Mouse (Mus musculus) lung, adult 18-20 months (tissue): Measurements from ENCODE around the gene Zbed4.
"Not testable (repeated sequence)": the region's sequence is repeated elsewhere in the genome, so short reads cannot be mapped to it uniquely, and the experiment has no call there.

Experiments
- DNase-seq, 2 experiments: peaks; one replicate each; pipeline ENCODE4 v3.0.0; 2022; ENCODE audit warnings: mixed read lengths in 2 of 2

Zbed4 gene

DNA sequence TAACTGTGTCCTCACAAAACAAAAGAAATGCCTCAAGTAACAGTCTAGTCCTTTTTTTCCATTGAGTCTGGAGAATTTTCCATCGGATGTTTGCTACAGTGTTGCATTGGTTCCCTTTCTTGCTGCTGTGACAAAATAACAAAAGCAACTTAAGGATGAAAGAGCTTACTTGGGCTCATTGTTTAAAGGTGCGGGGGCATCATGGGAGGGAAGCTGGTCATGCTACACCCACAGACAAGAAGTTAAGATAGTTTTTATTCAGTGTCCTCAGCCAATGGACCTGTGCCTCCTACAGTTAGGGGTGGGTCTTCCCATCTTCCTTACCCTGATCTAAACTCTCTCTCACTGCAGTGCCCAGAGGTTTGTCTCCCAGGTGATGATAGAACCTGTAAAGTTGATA is 13.0 kb upstream of the Zbed4 start:
- DNase-seq: no peak

DNA sequence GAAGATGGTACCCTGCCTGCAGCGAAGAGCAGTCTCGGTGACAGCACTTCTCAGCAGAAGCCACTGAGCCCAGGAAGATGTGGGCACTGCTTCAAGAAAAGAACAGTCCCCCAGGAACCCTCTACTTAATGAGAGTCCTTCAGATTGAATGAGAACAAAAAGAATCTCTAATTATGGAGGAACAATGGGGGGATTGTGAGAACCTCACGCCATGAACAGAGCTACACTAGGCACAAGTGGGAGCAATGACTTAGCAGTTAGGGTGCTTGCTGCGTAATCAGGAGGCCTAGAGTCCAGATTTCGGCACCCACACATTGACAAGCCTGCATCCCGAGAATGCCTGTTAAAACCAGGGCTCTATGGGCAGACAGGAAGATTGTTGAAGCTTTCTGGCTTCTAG is 10.1 kb upstream of the Zbed4 start:
- DNase-seq: no peak

DNA sequence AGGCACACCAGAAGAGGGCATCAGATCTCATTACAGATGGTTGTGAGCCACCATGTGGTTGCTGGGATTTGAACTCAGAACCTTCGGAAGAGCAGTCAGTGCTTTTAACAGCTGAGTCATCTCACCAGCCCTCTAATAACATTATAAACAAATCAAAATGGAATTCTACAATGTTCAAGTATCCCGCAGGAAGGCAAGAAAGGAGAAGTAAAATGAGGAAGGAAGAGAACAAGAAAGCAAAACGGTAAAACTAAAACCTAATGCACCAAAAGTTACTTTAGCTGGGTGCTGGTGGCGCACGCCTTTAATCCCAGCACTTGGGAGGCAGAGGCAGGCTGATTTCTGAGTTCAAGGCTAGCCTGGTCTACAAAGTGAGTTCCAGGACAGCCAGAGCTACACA is 8.1 kb upstream of the Zbed4 start:
- DNase-seq: not testable (repeated sequence)

DNA sequence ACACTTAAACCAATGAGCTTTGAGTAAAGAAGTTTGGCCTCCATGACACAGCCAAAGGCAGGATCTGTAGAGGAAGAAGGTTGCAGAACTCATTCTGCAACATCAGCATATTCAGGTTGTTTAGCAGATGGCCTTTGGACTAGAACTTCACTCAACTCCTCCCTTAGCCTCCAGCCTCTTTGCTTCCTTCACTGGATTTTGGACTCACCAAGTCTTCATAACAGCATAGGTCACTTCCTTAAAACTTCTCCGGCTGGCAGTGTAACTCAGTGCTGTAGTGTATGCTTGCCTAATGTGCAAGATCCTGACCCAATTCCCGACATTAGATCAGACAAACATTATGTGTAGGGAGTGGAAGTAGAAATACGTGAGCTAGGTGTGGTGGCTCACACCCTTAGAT is 6.1 kb upstream of the Zbed4 start:
- DNase-seq: no peak

DNA sequence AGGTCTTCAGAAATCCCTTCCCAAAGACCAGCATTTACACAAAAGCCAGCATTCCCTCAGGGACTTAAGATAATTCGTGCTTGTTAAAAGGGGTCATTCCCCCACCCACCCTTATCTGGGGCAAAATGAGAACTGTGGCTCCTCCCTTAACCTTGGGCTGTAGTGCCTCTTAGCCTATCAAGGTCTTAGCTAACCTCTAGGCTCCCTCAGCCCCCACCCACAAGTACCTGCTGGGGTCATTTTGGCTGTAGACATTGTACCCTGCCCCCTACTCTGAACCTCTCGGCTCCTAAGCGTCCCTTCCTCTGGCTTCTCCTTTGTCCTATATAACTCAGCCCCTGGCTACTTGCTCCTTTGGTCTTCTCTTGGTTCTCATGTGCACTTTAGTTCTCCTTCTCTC is 5.5 kb upstream of the Zbed4 start:
- no peak for DNase-seq

DNA sequence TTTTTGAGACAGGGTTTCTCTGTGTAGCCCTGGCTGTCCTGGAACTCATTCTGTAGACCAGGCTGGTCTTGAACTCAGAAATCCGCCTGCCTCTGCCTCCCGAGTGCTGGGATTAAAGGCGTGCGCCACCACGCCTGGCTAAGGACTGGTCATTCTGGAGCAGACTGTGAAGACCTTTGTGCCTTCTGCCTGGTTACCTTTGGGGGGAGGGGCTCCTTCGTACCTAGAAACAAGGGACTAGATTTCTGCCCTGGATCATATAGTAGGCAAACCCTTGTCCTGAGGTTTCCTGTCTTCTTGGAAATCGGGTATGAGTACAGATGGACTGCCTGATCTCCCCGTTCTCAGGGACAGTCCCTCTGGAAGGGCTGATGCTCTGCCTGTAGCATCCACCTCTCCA is 1.8 kb upstream of the Zbed4 start:
- not testable (repeated sequence) for DNase-seq

DNA sequence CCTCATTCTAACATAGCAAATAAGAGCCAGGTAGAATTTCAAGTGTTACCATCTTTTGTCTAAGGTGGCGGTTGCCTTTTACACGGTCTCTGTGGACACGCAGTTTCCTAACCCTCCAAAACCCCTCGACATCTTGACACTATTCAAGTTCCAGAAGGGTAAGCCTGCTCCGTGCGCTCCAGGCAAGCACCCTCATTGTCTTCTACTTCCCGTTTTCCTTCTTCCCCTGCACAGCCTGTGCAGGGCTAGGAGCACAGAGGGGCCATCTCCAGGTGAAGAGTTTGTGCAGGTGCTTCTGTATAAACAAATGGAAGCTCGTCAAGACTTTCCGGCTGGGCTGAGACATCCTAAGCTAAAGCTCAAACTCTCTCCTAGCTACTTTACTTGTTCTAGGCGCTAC is 1.4 kb upstream of the Zbed4 start:
- no peak for DNase-seq

DNA sequence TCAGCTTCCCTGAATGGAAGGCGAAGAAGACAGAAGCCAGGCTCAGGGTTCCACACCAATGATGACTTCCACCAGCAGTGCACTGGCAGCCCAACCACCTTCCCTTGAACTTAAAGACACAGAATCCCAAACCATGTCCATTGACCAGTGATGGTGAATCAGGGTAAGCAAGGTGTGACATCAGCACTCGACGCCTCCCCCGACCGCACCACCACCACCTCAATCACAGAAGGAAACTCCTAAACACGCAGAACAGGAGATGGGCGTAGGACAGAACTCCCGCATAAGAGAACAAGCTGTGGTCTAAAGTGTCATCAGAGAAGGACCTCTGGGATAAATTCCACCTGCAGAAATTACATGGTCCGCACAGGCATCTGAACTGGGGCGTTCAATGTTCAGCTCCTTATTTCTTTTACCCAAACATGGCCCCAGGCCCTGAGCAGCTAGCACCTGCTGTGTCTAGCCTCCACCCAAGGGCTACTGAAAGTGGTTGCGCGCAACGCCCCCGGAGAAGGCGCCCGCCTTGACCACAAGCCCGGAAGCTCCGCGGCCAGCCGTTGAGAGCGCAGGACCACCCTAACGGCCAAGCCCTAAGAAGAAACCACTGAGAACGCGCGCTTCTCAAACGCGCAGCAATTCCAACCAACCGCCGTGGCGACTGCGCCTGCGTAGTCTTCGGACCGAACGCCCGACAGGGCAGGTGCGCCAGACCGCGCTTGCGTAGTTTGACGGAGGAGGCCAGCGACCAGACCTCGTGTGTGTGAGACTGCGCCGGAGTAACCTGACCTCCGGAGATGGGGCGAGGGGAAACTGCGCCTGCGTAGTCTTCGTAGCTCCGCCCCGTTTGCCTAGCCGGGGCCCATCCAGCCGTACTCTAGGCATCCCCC is 540 bp upstream of the Zbed4 start:
- DNase-seq: peak; percentile 99 to 100

DNA sequence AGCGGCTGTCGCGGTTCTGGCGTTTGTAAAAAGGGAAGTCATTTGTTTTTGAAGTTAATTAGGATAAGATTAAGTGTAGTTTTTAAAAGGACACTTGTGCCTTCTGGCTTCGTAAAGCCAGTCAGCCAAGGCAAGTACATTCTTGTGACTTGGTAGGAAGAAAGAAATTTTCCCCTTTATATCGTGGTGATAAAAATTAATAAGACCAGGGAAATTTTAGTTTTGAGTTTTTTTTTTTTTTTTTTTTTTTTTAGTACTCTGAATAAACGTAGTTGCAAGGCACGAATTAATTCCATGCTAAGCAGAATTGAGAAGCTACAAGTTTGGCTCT is 908 bp downstream of the Zbed4 start:
- DNase-seq: no peak

DNA sequence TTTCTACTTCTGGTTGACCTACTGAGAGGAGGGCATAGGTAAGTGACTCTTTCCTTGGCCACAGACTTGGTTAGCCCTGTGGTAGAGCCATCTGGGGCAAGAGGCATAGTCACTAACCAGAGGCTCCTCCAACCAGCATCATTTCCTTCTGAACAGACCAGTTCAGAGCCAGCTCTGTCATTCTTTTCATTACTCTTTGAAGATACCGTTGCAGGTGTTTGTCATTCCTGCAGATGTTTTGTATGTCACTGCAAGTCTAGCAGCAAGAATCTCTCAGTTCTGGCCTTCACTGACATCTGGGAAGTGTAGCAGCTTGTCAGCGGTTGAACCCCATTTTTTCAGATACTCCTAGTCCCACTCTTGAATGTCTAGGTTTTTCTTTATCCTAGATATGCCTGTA is 3.4 kb downstream of the Zbed4 start:
- no peak for DNase-seq

DNA sequence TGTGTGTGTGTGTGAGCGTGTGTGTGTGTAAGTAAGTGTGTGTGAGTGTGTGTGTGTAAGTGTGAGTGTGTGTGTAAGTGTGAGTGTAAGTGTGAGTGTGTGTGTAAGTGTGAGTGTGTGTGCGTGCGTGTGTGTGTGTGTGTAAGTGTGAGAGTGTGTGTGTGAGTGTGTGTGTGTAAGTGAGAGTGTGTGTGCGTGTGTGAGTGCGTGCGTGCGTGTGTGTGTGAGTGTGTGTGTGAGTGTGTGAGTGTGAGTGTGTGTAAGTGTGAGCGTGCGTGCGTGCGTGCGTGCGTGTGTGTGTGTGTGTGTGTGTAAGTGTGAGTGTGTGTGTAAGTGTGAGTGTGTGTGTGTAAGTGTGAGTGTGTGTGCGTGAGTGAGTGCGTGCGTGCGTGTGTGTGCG is 4.3 kb downstream of the Zbed4 start:
- no peak for DNase-seq

DNA sequence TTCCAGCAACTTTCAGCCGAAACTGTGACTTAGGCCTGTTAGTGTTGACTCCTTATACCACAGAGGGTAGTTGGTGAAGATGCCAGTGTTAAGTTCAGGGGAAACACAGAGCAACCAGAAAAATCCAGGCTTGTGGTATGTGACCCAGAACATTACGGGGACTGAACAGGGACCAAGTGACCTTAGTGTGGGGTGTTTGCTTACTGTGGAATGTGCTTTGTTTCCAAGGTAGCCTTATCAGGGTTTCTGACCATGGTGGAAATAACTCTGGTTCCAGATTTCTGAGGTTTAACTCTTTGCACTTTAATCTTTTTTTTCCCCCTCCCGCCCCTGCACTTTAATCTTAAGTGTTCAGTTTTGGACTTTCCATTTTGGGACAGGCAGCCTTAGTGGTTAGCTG is 6.6 kb downstream of the Zbed4 start:
- peak in 1 of 2 experiments; percentile 33 for DNase-seq

DNA sequence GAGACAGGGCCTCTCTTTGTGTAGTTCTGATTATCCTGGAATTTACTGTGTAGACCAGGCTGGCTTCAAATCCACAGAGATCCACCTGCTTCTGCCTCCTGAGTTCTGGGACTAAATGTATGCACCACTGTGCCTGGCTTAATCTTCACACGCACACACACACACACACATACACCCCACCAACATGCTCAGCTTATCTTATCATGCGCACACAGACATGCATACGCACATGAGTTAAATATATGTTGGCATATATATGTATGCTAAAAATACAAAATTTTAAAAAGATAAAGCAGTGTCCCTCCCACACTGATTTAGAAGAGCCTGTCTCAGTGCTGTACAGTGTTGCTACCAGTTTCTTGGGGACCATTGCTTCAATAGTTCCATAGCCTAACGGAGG is 10.1 kb downstream of the Zbed4 start:
- no peak for DNase-seq

DNA sequence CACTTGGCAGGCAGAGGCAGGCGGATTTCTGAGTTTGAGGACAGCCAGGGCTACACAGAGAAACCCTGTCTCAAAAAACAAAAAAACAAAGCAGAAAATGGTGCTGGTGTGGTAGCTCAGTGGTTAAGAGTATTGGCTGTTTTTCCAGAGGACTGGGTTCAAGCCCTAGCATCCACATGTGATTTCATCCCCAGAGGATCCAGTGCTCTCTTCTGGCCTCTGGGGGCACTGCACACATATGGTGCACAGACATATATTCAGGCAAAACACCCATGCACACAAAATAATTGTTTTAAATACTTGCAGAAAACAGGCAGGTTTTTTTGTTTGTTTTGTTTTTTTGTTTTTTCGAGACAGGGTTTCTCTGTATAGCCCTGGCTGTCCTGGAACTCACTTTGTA is 14.7 kb downstream of the Zbed4 start:
- not testable (repeated sequence) for DNase-seq

DNA sequence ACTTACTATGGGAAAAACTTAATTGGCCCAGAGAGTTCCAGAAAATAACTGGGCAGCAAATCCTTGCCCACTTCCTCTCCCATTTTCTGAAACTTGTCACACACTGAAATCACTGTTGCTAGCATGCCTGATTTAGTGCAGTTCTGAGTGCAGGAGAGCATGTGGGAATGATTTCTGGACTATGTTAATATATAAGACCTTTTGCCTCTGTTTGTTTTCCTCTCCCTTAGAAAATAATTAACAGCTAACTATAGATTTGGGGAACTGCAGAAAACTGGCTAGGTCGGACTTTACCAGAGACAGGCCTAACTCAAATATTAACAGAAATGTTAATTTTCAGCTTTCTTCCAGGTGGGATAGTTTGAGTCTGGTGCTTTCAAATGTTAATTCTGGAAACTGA is 17.1 kb downstream of the Zbed4 start:
- DNase-seq: no peak

DNA sequence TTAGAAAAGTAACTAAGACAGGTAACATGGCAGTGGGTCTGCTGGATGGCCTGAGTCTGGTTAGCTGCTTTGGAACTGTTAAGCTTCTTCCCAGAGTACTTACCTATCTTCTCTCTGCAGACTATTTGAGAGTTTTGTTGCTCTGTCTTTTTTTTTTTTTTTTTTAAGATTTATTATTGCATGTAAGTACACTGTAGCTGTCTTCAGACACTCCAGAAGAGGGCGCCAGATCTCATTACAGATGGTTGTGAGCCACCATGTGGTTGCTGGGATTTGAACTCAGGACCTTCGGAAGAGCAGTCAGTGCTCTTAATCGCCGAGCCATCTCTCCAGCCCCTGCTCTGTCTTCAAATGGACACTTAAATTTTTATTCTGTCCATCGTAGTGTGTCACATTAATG is 23.2 kb downstream of the Zbed4 start:
- not testable (repeated sequence) for DNase-seq

DNA sequence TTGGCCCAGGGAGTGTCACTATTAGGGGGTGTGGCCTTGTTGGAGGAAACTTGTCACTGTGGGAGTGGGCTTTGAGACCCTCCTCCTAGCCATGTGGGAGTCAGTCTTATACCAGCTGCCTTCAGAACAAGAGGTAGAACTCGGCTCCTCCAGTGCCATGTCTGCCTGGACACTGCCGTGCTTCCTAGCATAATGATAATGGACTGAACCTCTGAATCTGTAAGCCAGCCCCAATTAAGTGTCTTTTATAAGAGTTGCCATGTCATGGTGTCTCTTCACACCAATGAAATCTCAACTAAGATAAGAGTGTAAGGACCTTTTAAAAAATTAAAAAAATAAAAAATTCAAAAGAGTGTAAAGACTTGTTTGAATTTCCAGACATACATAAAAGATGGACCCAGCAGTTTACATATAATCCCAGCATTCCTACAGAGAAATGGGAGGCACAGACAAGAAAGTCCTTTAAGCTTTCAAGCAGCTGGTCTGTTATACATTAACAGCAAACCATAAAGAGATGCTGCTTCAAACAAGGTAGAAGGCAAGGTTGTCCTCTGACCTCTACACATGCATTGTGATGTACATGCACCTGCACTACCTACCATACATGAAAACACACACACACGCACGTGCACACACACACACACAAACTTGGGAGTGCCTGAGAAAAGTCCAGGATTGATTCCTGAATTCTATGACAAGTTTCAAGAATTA is 40.8 kb downstream of the Zbed4 start:
- no peak for DNase-seq

DNA sequence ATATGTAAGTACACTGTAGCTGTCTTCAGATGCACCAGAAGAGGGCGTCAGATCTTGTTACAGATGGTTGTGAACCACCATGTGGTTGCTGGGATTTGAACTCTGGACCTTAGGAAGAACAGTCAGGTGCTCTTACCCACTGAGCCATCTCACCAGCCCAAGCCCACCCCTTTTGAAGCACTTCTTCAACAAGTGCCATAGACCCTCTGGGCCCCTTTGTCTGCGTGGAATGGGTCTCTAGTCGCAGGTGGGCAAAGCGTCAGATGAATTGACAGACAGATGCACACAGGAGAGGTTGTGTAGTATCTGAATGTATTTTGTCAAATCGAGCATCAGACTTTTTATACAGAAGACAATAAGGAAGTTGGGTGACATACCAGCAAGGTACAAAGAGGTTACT is 43.3 kb downstream of the Zbed4 start:
- not testable (repeated sequence) for DNase-seq

DNA sequence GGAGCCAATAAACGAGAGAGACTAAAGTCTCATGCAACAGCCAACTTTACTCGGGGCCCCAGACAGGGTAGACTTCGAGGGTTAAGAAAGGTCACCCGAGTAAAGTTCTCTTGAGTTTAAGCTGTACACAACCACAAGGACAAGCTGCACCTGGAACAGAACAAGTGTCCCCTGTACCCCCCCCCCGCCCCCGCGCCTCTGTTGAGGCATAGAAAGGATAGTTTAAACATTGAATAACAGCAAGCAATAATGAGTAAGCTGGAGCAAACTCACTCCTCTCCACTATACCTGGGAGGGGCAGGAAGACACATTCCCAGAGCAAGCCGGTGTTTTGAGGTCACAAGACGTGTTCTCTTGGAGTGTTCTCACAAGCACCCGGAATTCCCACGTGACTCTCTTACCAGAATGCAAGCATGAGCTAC is 48.5 kb downstream of the Zbed4 start:
- peak; percentile 80 to 91 for DNase-seq

DNA sequence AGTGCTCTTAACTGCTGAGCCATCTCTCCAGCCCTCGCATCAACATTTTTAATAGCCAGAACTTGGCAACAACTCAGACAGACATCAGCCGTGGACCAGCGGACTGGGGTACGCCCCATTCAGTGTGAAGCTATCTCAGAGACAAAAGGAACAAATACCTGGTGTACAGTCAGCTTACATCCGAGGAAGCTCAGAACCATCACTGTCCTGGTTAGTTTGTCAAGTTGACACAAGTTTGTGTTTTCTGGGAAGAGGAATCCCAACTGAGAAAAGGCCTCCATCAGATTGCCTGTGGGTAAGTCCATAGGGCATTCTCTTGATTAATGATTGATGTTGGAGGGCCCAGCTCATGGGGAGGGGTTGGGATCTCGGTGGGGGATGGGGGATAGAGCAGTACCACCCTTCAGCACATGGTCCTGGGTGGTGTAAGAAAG is 49.5 kb downstream of the Zbed4 start:
- DNase-seq: no peak

DNA sequence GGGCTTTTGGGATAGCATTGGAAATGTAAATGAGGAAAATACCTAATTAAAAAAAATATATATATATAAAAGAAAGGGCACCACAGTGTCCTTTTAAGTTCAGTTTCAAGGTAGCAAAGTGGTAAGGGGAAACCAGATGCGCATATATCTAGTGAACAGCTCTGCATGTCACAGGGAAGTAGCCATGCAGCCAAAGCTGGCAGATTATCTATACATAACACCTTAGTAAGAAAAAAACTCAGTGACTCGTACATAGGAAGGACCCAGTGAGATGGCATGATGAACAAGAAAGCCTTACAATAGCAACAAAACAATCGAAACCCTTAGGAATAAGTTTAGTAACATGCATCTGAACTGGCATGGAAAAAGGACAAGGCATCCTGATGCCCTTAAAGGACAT is 50.4 kb downstream of the Zbed4 start:
- DNase-seq: no peak

DNA sequence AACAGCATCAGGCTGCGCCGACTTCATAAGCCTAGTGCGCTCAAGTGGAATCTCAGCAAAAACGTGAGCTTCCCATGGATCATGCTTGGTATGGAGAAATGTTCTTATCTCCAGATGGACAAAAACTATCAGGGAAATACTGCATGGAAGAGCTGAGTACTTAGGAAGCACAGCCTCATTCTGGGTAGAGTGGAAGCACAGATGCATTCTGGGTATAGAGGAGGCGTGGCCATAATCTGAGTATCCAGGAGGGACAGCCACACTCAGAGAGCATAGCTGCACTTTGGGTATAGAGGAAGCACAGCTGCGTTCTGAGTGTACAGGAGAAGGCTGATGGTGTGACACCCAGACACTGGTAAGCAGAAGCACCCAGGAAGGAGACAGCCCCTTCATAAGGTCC is 50.9 kb downstream of the Zbed4 start:
- DNase-seq: no peak

DNA sequence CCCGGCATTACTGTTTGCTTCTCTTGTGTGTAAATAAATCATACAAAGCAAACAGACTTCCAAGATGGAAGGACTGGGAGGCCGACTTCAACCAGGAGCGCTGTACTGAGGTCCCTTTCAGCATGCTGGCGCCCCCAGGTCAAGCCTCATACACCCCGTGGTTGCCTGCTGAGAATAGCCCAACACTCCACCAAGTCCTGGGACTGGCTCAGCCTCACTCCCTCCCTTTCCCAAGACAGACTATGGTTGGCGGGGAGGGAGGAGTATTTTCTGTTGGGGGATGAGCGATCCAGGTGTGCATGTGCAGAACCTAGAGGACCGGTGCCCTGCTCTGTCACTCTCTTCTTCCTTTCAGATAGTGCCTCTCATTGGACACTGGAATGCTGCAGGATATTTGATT is 56.7 kb downstream of the Zbed4 start:
- no peak for DNase-seq

DNA sequence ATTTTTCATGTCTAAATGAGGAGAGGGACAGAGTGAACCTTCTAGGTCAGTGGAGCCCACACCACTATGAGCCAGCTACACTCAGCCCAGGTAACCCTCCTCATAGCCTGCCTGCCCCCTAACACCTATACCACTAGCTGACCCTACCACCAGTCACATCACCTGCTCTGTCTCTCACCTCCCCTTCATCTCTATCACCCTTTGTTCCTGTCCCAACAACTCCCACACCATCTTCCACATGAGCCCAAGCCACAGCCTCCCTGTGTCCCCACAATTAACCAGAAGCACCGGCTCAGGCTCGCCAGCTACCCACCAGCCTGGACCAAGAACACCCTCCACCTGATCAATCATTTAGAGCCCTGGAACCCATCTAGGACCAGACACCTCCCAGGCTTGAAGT is 58.9 kb downstream of the Zbed4 start:
- DNase-seq: no peak

DNA sequence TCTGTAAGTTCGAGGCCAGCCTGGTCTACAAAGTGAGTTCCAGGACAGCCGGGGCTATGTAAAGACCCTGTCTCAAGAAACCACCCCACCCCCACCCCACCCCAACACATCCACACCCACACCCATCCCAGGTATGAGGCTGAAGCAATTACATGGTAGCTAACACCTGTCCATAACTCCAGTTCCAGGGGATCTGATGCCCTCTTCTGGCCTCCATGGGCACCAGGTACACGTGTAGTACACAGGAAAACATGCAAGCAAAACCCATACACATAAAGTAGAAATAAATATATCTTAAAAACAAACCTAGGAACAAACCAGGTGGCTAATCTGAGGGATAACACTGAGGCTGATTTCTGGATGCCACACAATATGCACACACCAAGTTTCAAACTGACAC is 61.8 kb downstream of the Zbed4 start:
- no peak for DNase-seq
